Mouse (Mus musculus) liver, embryonic 12.5 days (tissue): Measurements from ENCODE around the gene Notum. TPM values are rescaled to one million over a fixed set of nuclear protein-coding genes. Genes with fewer than 3 reads are reported as not detected.

Experiments
- ATAC-seq: fragments of 200-750 bp; cut with Nextera tagmentation; 2 replicates; pipeline ENCODE4 v1.8.0; 2017; ENCODE audit warnings: moderate number of reproducible peaks, mild to moderate bottlenecking, moderate library complexity
- H3K27ac ChIP-seq: fragments of 300-500 bp; sonication (generic); 2 replicates; pipeline ENCODE4 v1.5.1; 2016; ENCODE audit warnings: mild to moderate bottlenecking
- H3K27me3 ChIP-seq: fragments of 300-500 bp; sonication (generic); replicated peaks from 2 replicates; pipeline ENCODE4 v1.6.1; 2016; ENCODE audit warnings: mild to moderate bottlenecking, moderate library complexity
- H3K36me3 ChIP-seq: fragments of 300-500 bp; sonication (generic); 2 replicates; pipeline ENCODE4 v1.6.1; 2016; ENCODE audit warnings: mild to moderate bottlenecking, moderate library complexity
- H3K4me1 ChIP-seq: fragments of 300-500 bp; sonication (generic); 2 replicates; pipeline ENCODE4 v1.6.1; 2016
- H3K4me2 ChIP-seq: fragments of 300-500 bp; sonication (generic); 2 replicates; pipeline ENCODE4 v1.6.1; 2016; ENCODE audit warnings: mild to moderate bottlenecking, moderate library complexity
- H3K4me3 ChIP-seq: fragments of 300-500 bp; sonication (generic); 2 replicates; pipeline ENCODE4 v1.5.1; 2016; ENCODE audit warnings: mild to moderate bottlenecking, moderate library complexity
- H3K9ac ChIP-seq: fragments of 300-500 bp; sonication (generic); 2 replicates; pipeline ENCODE4 v1.6.1; 2016; ENCODE audit warnings: mild to moderate bottlenecking, moderate library complexity
- H3K9me3 ChIP-seq: fragments of 300-500 bp; sonication (generic); replicated peaks from 2 replicates; pipeline ENCODE4 v1.6.1; 2016; ENCODE audit warnings: mild to moderate bottlenecking, moderate library complexity
- WGBS: fragments of 180-500 bp; shearing (Covaris S2); methylation state at CpG from one replicate; pipeline ENCODE4 v1.1.7; 2016; ENCODE audit not compliant: insufficient replicate concordance; 5-methylcytosine and 5-hydroxymethylcytosine counted together
- microRNA-seq: library from miRNA; unstranded; fragments of <30 nt; microRNA quantifications from one replicate; pipeline ENCODE4, GENCODE M21; 2017
- polyA plus RNA-seq: library from polyadenylated mRNA; unstranded; fragments of >200 nt; fragmentation: Nextera tagmentation; extraction: Ambion mirVana; gene quantifications from 2 replicates; pipeline ENCODE4 v1.2.1, GENCODE M21; 2016

The Notum gene
- polyA plus RNA-seq, 1 experiment from 2014 or later = 0.31 TPM

DNA sequence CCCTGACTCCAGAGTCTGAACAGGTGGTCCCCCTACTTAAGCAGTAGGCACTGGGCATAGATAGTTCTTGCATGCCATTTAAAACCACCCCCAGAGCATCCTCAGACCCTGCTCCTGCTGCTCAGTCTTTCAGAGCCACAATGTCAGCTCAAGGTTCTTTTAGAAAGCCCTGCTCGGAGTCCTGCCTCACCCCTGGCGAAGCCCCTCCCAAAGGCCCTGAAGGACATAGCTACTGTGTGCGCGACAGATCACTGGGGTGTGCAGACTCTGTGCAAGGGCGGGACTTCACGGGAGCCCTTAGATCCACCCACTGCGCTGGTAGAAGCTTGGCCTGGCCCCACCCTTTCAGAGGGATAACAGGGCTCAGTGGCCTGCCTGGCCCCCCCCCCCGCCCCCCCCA lies 51.7 kb downstream of the Notum start:
- Histone ChIP-seq H3K27me3 (peaks cover 22% of the 10 kb centered on the region), H3K9ac (peak overlapping the region; percentile 33; the same call in 1 of the 2 replicates), H3K36me3 (peaks cover 79% of the 10 kb centered on the region), H3K9me3 (no peaks in the 10 kb centered on the region), H3K4me1 (peaks cover 41% of the 10 kb centered on the region), H3K4me3 (no peak overlapping the region), H3K4me2 (peak overlapping the region; percentile 60), H3K27ac (peak overlapping the region; percentile 15)
- peak; percentile 69 for ATAC-seq
- WGBS = 26% methylated on average over 8 of the region's 8 CpGs

DNA sequence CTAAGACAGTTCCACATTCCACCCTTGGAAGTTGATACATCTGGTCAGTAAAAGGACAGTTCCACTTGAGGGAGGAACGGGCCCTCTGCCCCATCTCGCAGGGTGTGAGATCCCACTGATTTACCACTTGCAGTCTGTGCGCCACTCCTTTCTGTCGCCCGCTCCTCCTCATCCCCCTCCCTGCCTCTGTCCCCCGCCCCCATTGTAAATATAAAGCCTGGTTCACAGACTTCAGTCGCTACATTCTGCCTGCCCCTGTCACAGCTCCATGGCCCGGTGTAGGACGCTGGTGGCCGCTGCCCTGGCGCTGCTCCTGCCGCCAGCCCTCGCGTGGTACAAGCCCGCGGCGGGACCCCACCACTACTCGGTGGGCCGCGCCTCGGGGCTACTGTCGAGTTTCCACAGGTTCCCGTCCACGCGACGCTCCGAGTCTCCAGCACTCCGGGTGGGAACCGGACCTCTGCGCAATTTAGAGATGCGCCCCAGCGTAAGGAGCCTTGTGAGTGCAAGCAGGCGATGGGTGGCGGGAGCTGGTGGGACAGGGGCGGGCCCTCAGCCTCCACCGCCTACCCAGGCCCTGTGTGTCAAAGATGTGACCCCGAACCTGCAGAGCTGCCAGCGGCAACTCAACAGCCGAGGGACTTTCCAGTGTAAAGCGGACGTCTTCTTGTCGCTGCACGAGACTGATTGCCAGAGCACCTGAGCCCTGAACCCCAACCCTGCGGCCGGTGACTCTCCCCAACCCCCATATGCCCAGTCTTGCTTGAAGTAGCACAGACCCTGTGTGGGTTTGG lies 52.5 kb downstream of the Notum start, which contains the start of gene Npb:
TSS of gene Npb (plus strand) at position 237 of the 794 bp plus-strand sequence.
- H3K36me3 ChIP-seq = peaks cover 79% of the 10 kb centered on the region

DNA sequence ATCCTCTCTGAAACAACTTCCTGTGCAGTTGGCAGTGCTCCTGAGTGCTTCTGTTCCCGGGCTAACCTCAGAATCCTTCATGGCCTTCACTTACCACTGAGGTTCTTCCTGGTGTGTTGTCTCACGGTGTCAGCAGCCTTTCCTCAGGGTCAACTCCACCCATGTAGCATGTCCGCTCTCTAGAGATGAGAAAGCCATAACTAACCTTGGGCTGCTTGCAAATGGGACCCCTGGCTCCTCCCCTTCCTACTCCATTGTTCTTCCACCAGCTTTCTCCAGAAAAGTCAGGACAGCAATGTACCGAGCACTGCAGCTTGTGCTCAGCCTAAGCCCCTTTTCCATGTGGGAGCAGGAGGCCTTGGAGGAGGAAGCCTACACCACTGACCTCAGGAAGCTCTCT lies 54.2 kb downstream of the Notum start:
- 70% methylated on average over 4 of the region's 4 CpGs for WGBS
- ATAC-seq = no peak

More for the DNA sequence above, 52.5 kb downstream of the Notum start, which contains the start of gene Npb:
- WGBS = 23% methylated on average over 45 of the region's 45 CpGs
- no peak for ATAC-seq
- Histone ChIP-seq H3K4me1 (peaks cover 49% of the 10 kb centered on the region), H3K4me2 (peak within 1 kb of the TSS; percentile 60), H3K27ac (peak within 1 kb of the TSS; percentile 29), H3K4me3 (peak within 1 kb of the TSS; percentile 38), H3K9ac (peak within 1 kb of the TSS; percentile 33; the same call in 1 of the 2 replicates), H3K27me3 (peaks cover 22% of the 10 kb centered on the region), H3K9me3 (no peaks in the 10 kb centered on the region)

DNA sequence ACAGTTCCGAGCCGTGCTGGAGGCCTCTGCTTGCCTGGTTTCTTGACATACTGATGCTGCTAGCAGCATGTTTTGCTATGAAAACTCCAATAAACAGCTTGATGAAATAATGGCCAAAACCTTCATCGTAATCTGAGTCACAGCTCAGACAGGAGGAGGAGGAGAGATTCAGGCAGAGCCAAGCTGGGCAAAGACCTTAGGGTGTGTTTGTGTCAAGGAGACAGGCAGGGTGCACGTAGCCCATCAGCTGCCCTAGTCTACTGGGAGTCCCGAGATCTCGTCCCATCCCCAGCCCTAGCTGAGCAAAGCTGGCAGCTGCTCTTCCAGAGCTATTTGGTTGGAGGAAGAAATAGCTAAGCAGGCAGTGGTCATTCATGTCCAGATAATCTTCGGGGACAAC lies 55.3 kb downstream of the Notum start:
- Histone ChIP-seq H3K4me1 (peaks cover 70% of the 10 kb centered on the region), H3K9ac (no peak overlapping the region), H3K27ac (no peak overlapping the region), H3K27me3 (peaks cover 22% of the 10 kb centered on the region), H3K36me3 (peaks cover 77% of the 10 kb centered on the region), H3K4me3 (no peak overlapping the region), H3K9me3 (no peaks in the 10 kb centered on the region), H3K4me2 (no peak overlapping the region)
- ATAC-seq = no peak
- 85% methylated on average over 7 of the region's 7 CpGs for whole genome bisulfite sequencing

More for the DNA sequence above, 54.2 kb downstream of the Notum start:
- H3K27ac ChIP-seq = peak overlapping the region; percentile 20
- peaks cover 22% of the 10 kb centered on the region for H3K27me3 ChIP-seq
- H3K9me3 ChIP-seq = no peaks in the 10 kb centered on the region
- H3K4me2 ChIP-seq = no peak overlapping the region
- no peak overlapping the region for H3K9ac ChIP-seq
- peaks cover 79% of the 10 kb centered on the region for H3K36me3 ChIP-seq
- peaks cover 66% of the 10 kb centered on the region for H3K4me1 ChIP-seq
- no peak overlapping the region for H3K4me3 ChIP-seq

Small RNA genes within 50 kb of the gene (microRNA-seq; reads per million reads assigned to microRNA genes)
- 7.4 reads per million, percentile 16 among the genes with 10 or more reads in this experiment for gene Mir6936

Other genes with a start within 250 kb of the Notum start
- gene Nploc4, start 223.5 kb downstream of the Notum start, polyA plus RNA-seq = 44.9 and 46.3 TPM in 2 replicates
- gene Tspan10, start 218.5 kb downstream of the Notum start, polyA plus RNA-seq = not detected in 2 replicates
- gene Pde6g, start 207.7 kb downstream of the Notum start, polyA plus RNA-seq = 0.13 and 0.25 TPM in 2 replicates
- gene Oxld1, start 203.1 kb downstream of the Notum start, polyA plus RNA-seq = 8.1 and 9.6 TPM in 2 replicates
- gene Ccdc137, start 203.1 kb downstream of the Notum start, polyA plus RNA-seq = 31.3 and 32.3 TPM in 2 replicates
- gene Arl16, start 193.6 kb downstream of the Notum start, polyA plus RNA-seq = 22.3 and 24.2 TPM in 2 replicates
- gene Mrpl12, start 176.6 kb downstream of the Notum start, polyA plus RNA-seq = 161 and 166 TPM in 2 replicates
- 47.0 and 54.9 TPM in 2 replicates for gene Slc25a10, start 169.3 kb downstream of the Notum start, polyA plus RNA-seq
- 8.5 and 9.6 TPM in 2 replicates for gene Gcgr, start 130.5 kb downstream of the Notum start, polyA plus RNA-seq
- 60.4 and 61.8 TPM in 2 replicates for gene Mcrip1, start 111.4 kb downstream of the Notum start, polyA plus RNA-seq
- gene Ppp1r27, start 110.0 kb downstream of the Notum start, polyA plus RNA-seq = not detected in 2 replicates
- 443 and 468 TPM in 2 replicates for gene P4hb, start 87.9 kb downstream of the Notum start, polyA plus RNA-seq
- gene Arhgdia, start 79.6 kb downstream of the Notum start, polyA plus RNA-seq = 337 and 356 TPM in 2 replicates
- gene Alyref, start 62.8 kb downstream of the Notum start, polyA plus RNA-seq = 542 and 545 TPM in 2 replicates
- 118 and 120 TPM in 2 replicates for gene Anapc11, start 62.8 kb downstream of the Notum start, polyA plus RNA-seq
- gene Npb, start 52.7 kb downstream of the Notum start, polyA plus RNA-seq = 5.0 and 6.6 TPM in 2 replicates
- gene Pcyt2, start 43.2 kb downstream of the Notum start, polyA plus RNA-seq = 135 and 142 TPM in 2 replicates
- 43.1 and 45.3 TPM in 2 replicates for gene Sirt7, start 35.9 kb downstream of the Notum start, polyA plus RNA-seq
- gene Mafg, start 27.6 kb downstream of the Notum start, polyA plus RNA-seq = 53.4 and 58.3 TPM in 2 replicates
- gene Pycr1, start 17.4 kb downstream of the Notum start, polyA plus RNA-seq = 11.0 and 11.3 TPM in 2 replicates
- 0.23 and 0.47 TPM in 2 replicates for gene Myadml2, start 13.0 kb downstream of the Notum start, polyA plus RNA-seq
- 65.1 and 65.2 TPM in 2 replicates for gene Aspscr1, start 11.8 kb upstream of the Notum start, polyA plus RNA-seq
- 130 and 137 TPM in 2 replicates for gene Cenpx, start 52.6 kb upstream of the Notum start, polyA plus RNA-seq
- 23.3 and 23.6 TPM in 2 replicates for gene Lrrc45, start 52.8 kb upstream of the Notum start, polyA plus RNA-seq
- 2.8 and 3.1 TPM in 2 replicates for gene Rac3, start 60.3 kb upstream of the Notum start, polyA plus RNA-seq
- gene Dcxr, start 66.1 kb upstream of the Notum start, polyA plus RNA-seq = 8.4 and 10.0 TPM in 2 replicates
- 0.13 TPM in 1 of 2 replicates, not detected in the other for gene Cbr2, start 70.9 kb upstream of the Notum start, polyA plus RNA-seq
- 6.4 and 7.3 TPM in 2 replicates for gene Hmga1b, start 101.6 kb upstream of the Notum start, polyA plus RNA-seq
- gene Rfng, start 123.0 kb upstream of the Notum start, polyA plus RNA-seq = 22.4 and 22.9 TPM in 2 replicates
- 128 and 135 TPM in 2 replicates for gene Gps1, start 123.1 kb upstream of the Notum start, polyA plus RNA-seq
- gene Dus1l, start 135.2 kb upstream of the Notum start, polyA plus RNA-seq = 99.5 and 100.0 TPM in 2 replicates
- 35.9 and 40.3 TPM in 2 replicates for gene Fasn, start 163.4 kb upstream of the Notum start, polyA plus RNA-seq